Mouse (Mus musculus) thymus, postnatal 10 days (tissue): ENCODE results near the gene Kcnk18.

Experiments
- DNase-seq, 2 experiments: peaks; one replicate each; pipeline ENCODE4 v3.0.0; 2021; ENCODE audit warnings: low spot score in 2 of 2

Gene Kcnk18

GRCm38 (mm10) chr19:59221131-59221530 is 2.1 kb downstream of the Kcnk18 start:
- DNase-seq: no peak

GRCm38 (mm10) chr19:59228376-59228775 is 9.4 kb downstream of the Kcnk18 start:
- no peak for DNase-seq

DNA sequence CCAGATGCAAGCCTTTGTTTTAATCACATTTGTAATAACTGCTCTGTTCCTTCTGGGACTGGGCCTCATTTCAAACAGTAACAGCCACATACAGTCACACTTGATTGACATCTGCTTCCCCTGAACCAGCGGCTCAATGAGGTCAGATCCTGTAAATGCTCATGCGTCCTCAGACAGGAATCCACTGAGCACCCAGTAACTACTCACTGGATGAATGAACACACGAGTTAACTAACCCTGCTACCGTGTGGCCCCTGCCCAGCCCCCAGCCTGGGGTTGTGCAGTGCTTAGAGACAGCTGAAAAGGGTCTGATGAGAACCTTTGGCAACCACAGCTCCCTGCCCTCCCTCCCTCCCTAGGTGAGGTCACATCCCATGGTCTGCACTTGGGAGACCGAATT is 13.8 kb downstream of the Kcnk18 start:
- DNase-seq: no peak

- DNase-seq: no peak
Measured at GRCm38 (mm10) chr19:59235001-59235400, 16.0 kb downstream of the Kcnk18 start.

DNA sequence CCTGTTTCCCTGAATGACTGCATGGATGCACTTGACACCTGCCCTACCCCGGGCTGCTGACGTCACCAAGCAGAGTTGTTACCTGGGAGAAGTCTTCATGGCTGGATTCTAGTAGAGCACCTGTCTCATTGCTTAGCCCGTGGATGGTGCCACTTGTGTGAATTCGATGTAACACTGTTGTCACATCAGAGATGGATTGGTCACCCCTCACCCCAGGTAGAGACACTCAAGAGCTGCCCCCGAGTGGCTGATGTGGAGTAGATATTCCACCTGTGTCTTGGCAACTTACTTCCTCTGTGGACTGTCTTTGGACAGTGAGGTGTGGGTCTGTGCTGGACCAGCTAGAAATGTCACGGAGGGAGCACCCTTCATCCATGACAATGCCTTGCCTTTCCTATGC is 17.0 kb downstream of the Kcnk18 start:
- no peak for DNase-seq

- DNase-seq: no peak
Measured at GRCm38 (mm10) chr19:59238630-59239029, 19.6 kb downstream of the Kcnk18 start.

DNA sequence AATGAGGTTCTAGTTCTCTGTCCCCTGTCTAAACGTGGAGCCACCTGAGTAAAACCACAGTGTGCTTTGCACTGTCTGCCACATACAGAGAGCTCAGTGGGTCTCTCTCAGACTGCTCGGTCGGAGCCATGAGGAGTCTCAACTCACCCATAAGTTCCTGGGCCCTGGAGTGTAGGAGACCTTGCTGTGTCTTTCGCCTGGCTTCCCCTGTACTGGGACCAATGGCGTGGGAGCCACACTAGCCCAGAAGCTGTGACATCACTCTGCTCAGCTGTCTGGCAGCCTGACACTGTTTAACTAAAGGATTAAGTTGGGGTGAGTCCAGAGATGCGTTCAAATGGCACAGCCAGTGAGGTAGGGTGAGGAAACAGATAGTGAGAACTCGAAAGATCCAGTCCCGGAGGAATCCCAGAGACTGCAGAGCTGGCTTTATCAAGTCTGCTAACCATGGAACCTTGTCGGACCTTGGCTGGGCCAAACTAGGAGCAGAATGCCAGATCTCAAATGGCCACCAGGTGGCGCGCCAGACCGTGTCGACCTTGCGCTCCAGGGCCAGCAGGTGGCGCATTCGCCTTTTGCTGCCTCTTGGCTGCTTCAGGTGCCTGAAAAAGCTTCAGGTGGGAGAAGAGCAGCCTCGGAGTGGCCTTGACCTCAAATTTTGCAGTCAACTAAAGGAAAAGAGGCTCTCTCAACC is 20.3 kb downstream of the Kcnk18 start:
- DNase-seq: peak; percentile 56 to 87

DNA sequence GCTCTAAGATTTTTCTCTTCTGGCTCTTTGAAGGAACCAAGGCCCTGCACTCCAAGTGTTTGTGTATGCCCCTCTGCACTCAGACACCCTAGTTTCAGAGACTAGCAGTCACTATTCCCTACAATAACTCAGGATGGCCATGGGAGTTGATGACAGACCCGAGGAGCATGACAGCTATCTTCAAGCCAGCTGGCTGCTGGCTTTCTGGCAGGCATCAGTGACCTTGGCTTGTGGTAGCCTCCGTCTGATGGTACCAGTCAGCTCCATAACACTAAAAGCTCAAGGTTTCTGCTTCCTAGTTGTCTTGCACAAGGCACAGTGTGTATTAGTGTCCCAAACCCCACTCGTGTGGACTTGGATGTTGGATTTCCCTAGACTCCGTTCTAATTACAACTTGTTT is 23.0 kb downstream of the Kcnk18 start:
- DNase-seq: no peak

DNA sequence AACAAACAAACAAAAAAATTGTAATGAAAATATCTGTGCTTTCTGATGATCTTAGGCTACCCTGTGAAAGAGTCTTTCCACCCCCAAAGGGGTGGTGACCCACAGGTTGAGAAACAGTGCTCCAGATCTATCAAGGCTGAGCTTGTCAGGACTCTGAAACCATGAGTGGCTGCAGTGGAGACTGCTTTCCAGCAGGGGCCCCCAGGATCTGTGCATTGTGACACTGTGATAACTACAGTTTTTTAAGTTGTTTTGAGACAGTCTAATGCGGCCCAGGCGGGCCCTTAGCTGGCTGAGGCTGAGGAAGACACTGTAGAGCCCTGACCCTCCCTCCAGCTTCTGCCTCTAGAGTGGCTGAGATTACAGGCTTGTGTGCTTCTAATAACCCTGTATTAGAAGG is 24.0 kb downstream of the Kcnk18 start:
- DNase-seq: no peak

GRCm38 (mm10) chr19:59248144-59248543 is 29.1 kb downstream of the Kcnk18 start:
- DNase-seq: no peak

GRCm38 (mm10) chr19:59248553-59249286 is 29.7 kb downstream of the Kcnk18 start:
- DNase-seq: peak in 1 of 2 experiments; percentile 25

DNA sequence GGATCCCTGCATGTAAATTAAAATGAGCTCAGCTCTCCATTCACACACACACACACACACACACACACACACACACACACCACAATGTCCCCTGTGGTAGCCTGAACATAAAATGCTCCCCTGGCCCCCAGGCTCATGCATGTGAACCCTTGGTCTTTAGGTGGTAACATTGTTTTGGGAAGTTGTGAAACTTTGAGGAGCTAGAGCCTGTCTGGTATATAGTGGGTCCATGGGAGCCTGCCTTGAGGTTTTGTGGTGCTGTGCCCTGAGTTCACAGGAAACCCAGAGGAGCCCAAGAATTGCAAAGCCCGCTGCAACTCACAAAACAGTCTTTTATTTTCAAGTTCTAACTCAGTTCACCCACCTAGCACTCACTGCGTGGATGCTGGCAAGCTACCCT is 33.6 kb downstream of the Kcnk18 start:
- DNase-seq: no peak

- DNase-seq: no peak
Measured at GRCm38 (mm10) chr19:59259633-59260032, 40.6 kb downstream of the Kcnk18 start.

DNA sequence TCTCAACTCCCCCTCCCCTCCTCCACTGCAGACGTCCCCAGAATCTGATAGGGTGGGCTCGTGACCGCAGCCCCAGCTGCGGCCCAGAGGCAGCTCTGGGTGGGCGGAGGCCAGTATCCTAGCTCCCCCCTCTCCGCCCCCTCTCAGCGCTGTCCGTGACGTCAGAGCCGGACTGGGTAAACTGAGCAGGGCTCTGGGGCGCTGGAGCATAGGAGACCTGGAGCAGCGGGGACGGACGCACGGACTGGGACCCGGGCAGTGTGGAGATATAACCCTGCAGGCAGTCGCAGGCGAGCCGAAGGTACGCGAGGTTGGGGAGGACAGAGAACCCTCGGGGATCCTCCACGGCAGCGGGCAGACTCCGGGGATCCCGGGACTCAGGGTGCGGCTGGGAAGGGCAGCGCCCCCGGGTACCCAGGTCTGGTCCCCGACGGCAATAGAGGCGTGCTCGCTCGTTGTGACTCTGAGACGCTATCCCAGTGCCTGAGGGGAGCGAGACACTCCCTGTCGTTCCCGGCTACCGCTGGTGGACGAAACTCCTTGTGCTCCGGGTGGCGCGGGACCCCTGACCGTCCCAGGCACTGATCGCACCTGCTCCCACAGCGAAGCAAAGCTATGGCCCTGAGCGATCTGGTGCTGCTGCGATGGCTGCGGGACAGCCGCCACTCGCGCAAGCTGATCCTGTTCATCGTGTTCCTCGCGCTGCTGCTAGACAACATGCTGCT is 41.9 kb downstream of the Kcnk18 start, which contains the start of gene Slc18a2:
Gene Slc18a2 (plus strand): TSS at position 179 of the 725 bp plus-strand sequence.
- DNase-seq: peak; percentile 31 to 34

DNA sequence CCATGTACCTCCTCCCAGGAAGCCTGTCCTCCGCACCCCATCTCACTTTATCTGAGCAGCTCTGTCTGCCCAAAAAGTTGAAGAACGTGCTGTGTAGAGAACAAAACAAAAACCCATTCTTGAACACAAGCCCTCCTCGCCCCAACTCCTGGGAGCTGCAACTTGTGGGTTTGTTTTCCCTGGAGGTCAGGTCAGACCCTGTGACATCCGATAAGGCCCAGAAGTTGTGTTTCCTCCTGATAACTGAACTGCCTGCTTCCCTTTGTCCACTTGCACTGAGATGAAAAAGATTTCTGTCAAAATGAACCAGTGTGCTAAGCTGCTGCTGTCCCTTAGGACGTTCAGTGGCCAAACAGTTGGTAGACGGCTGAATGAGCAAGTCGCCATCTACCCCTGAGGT is 42.6 kb downstream of the Kcnk18 start:
- DNase-seq: no peak

- no peak for DNase-seq
Measured at GRCm38 (mm10) chr19:59263171-59263570, 44.2 kb downstream of the Kcnk18 start.

GRCm38 (mm10) chr19:59264838-59265532 is 46.0 kb downstream of the Kcnk18 start:
- no peak for DNase-seq

- no peak for DNase-seq
Measured at GRCm38 (mm10) chr19:59265907-59266306, 46.9 kb downstream of the Kcnk18 start.

- no peak for DNase-seq
Measured at GRCm38 (mm10) chr19:59267417-59267963, 48.5 kb downstream of the Kcnk18 start.

DNA sequence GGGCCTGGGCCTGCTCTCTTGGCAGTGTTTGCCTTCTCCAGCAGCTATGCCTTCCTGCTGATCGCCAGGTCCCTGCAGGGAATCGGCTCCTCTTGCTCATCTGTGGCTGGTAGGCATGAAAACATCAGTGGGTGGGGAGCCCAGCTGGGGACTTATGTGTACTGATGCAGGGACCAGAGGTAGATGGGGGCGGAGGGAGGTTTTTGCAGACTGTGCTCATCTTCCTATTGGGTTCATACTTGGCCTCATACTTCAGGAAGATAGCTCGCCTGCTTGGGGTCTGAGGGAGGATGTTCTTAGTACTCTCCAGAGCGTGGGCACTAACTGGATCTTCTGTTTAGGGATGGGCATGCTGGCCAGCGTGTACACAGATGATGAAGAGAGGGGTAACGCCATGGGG is 54.2 kb downstream of the Kcnk18 start:
- no peak for DNase-seq

- DNase-seq: no peak
Measured at GRCm38 (mm10) chr19:59276354-59276753, 57.3 kb downstream of the Kcnk18 start.

DNA sequence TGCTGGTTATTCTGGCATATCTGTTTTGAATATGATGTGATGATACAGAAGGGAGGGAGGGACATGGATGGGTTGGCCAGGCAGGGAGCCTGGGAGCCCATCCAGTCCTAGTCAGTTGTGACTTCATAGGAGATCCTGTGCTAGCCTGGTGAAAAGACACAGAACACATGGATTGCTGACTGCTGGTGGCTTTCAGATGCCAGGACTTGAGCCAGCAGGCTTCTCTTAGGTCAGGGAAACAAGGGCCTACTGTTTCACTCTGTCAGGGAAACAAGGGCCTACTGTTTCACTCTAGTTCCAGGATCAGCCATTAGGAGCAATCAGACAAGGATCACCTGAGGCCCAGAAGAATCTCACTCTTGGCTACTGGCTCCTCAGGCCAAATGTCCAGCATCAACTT is 61.8 kb downstream of the Kcnk18 start:
- DNase-seq: no peak
